Mouse (Mus musculus): ENCODE data around the gene Tmem131. TPM values are rescaled to one million over a fixed set of nuclear protein-coding genes. Genes with fewer than 3 reads are reported as not detected.

Gene Tmem131
- total RNA-seq, 2 experiments from 2014 or later, result 20.3 to 65.6 TPM

DNA sequence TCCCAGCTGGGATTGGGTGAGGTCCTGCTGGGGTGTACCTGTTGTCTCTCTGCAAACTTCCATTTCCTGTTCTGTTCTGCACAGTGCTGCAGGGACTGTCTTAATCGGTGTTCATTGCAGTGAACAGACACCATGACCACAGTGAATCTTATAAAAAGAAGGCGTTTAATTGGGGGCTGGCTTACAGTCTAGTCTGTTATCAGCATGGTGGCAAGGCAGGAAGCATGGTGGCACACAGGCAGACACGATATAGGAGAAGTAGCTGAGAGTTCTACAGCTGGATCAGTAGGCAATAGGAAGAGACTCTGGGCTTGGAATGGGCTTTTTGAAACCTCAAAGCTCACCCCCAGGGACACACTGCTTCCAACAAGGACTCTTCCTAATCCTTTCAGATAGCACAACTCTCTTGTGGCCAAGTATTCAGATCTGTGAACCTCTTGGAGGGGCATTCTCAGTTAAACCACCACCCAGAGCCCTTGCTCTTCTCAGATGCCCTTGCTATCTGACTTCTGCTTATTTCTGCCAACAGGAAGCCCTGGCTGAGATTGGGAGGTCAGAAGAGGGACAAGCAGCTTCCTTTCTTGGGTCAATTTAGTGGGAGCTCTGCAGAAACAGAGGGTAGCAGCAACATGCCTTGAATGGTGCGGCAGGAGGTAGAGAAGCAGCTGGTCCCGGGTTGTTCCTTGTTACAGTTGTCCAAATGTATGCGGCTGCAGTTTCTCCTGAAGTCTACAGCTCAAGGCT is 189.4 kb downstream of the Tmem131 start:
- ATAC-seq (ENCODE audit: poor library complexity, severe bottlenecking), result no peak

DNA sequence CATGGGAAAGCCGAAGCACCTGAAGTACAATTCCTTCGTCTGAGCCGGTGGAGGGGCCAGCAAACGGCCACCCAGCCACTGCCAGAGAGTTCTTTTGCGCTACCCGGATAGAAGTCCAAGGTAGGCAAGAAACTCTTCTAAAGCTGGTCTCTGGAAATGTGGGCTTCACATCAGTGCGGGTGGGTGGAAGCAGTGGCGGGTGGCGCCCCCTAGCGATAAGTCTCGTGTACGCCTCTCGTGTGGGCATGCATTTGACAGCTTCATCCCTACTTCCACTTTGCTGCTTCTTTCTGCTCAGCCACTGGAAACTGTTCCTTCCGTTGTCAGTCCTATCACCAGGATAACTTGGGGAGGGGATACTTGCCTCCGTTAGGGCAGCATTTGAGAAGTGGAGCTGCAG is 197.0 kb downstream of the Tmem131 start:
- ATAC-seq (ENCODE audit: poor library complexity, severe bottlenecking), result no peak

DNA sequence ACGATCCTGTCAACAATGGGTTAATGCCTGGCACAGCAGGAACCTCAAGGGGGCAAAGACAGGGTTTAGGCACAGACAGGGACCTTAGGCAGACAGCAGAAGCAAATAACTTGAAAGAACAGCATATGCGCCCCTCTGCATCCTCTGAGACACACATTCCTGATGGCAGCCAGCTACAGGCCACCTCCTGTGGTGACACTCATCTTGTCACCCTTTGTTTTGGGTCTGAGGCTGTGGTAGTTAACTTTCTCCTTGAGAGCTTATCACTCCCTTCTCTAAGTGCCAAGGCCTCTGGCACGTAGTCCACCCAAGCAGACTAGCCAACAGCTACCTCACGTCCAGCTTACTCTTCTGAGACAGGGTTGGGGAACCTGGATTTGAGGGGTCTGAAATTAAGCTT is 197.8 kb downstream of the Tmem131 start:
- no peak for ATAC-seq (ENCODE audit: poor library complexity, severe bottlenecking)

DNA sequence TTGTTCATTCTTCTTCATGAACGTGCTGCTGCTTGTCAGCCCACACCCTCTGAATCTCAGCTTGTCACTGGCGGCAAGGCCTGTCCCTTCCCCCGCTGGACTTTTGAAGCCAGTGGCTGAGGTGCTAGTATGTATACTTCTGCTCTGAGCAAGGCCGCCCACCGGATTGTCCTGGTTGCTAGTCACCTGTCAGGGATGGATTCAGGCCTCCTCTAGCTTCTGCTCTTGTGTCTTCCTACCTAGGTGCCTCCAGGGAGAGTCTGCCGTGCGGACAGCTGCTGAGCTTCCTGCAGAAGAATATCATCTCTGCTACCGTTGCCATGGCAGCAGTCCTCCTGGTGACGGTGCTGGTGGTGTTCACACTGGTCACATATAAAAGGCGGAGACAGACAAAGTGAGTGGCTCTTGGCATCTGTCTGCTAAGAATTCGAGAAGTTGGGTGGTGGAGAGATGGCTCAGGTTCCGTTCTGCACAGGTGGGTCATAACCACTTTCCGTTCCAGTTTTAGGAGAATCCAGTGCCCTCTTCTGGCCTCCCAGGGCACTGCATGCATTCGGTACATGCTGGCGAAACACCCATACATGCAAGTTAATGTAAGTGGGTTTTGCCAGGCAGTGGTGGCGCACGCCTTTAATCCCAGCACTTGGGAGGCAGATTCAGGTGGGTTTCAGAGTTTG is 199.1 kb downstream of the Tmem131 start:
- ATAC-seq (ENCODE audit: poor library complexity, severe bottlenecking), result peak; percentile 80

DNA sequence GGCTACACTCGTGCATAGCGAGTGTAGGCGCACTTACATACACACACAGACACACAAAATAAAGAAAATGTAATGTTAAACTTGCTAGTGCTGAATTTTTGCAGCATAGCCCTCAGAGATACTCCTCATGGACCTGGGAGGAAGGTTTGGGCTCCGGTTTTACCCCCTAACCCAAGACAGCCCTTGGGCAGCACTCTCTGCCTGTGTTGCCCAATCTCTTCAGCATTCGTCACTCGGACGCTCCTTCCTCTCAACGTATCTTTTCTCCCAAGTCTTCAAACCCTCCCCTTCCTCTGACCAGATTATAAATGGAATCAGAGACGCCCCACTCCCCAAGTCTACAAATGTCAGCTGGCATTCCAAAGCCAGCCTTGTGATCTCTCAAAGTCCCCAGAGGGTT is 200.4 kb downstream of the Tmem131 start:
- ATAC-seq (ENCODE audit: poor library complexity, severe bottlenecking), result no peak

Other genes starting within 250 kb of the Tmem131 start
- 0.33 TPM in 1 of 2 replicates, not detected in the other for gene 4933424G06Rik, start 233.5 kb downstream of the Tmem131 start, total RNA-seq (2015)
- gene 4933424G06Rik, start 233.5 kb downstream of the Tmem131 start, total RNA-seq (2017), result not detected in 2 replicates
- 14.0 and 17.4 TPM in 2 replicates for gene Actr1b, start 229.2 kb downstream of the Tmem131 start, total RNA-seq (2015)
- 34.7 and 37.7 TPM in 2 replicates for gene Actr1b, start 229.2 kb downstream of the Tmem131 start, total RNA-seq (2017)
- gene Zap70, start 181.9 kb downstream of the Tmem131 start, total RNA-seq (2015), result 0.71 and 1.7 TPM in 2 replicates
- 0.77 and 1.5 TPM in 2 replicates for gene Zap70, start 181.9 kb downstream of the Tmem131 start, total RNA-seq (2017)
- gene Vwa3b, start 82.9 kb upstream of the Tmem131 start, total RNA-seq (2015), result 0.11 TPM in 1 of 2 replicates, not detected in the other
- 0.15 TPM in 1 of 2 replicates, not detected in the other for gene Vwa3b, start 82.9 kb upstream of the Tmem131 start, total RNA-seq (2017)

Data from megakaryocyte, adult 5-6 weeks (primary cell).